Mouse (Mus musculus) kidney, postnatal 25 days (tissue): ENCODE data around the gene Gsg1l.

Source experiments
- DNase-seq, 2 experiments: peaks; one replicate each; pipeline ENCODE4 v3.0.0; 2021; ENCODE audit warnings: mixed read lengths in 2 of 2

The Gsg1l gene

DNA sequence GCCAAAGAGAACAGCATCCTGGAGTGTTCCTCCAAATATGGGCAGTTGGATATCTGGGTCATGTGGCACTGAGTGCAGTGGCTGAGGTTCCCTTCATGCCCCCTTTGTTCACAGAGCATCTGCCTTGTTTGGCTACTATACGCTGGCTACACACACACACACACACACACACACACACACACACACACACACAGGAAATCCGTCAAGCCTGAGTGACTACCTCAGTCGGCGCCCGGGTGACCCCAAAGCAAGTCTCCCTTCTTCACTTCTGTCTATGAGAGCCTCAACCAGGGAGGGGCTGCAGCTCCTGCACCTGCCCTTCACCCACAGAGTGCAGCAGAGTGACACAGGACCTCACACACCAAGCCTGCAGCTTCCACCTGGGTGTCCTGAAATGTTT lies 161.4 kb downstream of the Gsg1l start:
- DNase-seq, result peak in 1 of 2 experiments; percentile 16

DNA sequence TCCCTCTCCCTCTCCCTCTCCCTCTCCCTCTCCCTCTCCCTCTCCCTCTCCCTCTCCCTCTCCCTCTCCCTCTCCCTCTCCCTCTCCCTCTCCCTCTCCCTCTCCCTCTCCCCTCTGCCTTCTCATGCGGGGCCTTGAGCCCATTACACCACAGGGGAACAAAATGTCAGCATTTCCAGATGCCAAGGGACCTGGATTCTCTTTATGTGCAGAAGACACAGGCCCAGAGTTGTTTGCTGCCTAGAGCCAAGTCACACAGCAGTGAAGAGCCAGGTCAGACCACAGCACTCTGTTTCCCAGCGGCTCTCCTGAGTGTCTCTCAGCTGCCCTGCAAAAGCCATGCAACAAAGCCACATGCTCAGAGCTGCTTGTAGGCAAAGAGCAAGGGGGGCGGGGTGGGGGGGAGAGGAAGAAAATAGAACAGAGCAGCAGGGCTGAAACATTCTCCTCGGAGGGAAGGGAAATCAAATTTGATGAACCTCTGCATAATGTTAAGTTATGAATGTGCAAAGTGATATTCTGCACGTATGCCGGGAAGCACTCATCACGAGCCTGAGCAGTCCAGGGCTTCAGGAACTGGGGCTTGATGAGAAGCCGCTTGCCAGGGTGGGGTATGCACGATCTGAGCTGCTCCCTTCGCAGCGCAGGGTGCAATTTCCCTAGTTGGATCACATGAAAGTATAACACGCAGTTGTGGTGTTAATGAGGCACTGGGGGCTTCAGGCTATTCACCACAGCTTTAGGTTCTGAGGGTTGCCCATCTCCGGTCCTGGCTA lies 181.6 kb downstream of the Gsg1l start:
- DNase-seq, result no peak

- DNase-seq, result peak in 1 of 2 experiments; percentile 16
These were observed 182.3 kb downstream of the Gsg1l start for GRCm38 (mm10) chr7:125899916-125900315.

GRCm38 (mm10) chr7:125899036-125899435 lies 183.2 kb downstream of the Gsg1l start:
- DNase-seq, result peak in 1 of 2 experiments; percentile 42

- DNase-seq, result peak in 1 of 2 experiments; percentile 19
These were observed 185.2 kb downstream of the Gsg1l start for GRCm38 (mm10) chr7:125897059-125897458.

DNA sequence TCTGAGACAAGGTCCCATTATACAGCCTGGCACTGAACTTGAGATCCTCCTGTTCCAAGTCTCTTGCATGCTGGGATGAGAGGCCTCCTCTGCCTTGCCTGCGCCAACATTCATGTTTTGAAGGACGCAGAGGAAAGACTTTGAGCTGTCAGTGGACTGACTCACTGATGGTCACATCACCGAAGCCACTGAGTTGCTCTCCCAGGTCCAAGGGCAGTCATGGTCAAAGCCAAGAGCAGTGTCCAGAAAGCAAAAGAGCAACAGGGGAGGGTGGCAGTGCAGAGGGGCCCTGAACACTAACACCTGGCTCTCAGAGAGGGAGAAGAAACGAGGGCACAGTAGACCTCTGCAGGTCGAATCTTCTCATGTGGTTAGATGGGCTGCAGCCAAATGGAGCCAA lies 188.6 kb downstream of the Gsg1l start:
- peak in 1 of 2 experiments; percentile 6 for DNase-seq

DNA sequence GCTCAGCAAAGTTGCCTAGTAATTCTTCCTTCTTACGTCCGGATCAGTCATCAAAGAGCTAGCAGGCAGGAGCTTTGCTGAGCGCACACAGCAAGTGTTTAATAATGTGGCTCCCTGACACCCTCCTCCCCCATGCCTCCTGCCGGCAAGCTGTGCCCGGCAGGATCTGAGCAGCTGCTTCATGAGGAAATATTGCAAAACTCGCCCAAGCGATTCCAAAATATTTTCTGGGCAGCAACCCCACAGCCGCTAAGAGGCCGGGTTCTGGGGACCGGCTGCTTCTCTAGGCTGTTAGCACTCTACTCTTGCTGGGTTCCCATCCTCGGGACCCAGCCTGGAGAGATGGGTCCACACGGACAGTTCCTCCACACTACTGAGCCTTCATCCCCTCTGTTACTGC lies 193.8 kb downstream of the Gsg1l start:
- no peak for DNase-seq

GRCm38 (mm10) chr7:125887761-125888160 lies 194.4 kb downstream of the Gsg1l start:
- no peak for DNase-seq

GRCm38 (mm10) chr7:125887124-125887523 lies 195.1 kb downstream of the Gsg1l start:
- no peak for DNase-seq

GRCm38 (mm10) chr7:125886116-125886680 lies 196.0 kb downstream of the Gsg1l start:
- DNase-seq, result no peak

GRCm38 (mm10) chr7:125883232-125883631 lies 199.0 kb downstream of the Gsg1l start:
- no peak for DNase-seq

- no peak for DNase-seq
These were observed 204.2 kb downstream of the Gsg1l start for GRCm38 (mm10) chr7:125878040-125878439.

DNA sequence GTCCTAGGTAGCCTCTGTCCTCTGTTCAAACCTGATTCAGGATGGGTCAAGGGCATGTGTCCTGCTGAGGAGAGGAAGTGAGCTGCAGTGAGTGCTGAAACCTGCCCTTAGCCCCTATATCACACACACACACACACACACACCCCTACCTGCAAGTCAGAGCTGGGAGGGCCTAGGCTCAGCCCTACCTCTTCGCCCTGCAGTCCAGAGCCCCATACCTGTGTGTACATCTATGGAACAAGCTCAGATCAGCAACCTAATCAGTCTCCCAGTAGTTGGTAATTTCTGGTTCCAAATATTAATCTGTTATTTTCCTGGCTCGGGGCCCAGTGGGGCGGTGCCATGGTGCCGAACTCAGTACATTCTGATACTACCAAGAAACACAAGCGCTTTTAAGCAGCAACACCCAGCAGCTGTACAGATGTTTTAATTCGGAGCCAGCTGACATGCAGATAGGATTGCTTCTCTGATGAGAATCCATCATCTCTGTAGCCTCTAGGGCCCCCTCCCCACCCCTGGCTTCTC lies 208.2 kb downstream of the Gsg1l start:
- no peak for DNase-seq

DNA sequence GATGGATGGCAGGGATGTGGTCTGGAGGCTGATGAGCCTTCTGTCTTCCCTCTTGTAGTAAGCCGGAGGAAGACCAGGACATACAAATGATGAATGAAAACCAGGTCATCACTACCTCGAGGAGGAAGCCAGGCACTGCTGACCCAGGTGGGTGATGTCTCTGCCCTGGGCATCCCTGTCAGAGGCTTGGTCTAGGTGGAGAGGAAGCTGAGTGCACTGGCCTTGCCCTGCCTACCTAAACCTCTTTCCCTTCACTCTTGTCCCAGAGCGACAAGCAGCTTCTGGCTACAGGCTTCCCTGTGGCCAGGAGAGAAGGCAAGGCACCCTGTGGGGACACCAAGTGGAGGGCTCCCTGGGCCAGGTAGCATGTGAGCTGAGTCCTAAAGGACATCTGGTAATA lies 209.3 kb downstream of the Gsg1l start:
- DNase-seq, result no peak

- DNase-seq, result no peak
These were observed 210.0 kb downstream of the Gsg1l start for GRCm38 (mm10) chr7:125872202-125872580.

GRCm38 (mm10) chr7:125871404-125872201 lies 210.6 kb downstream of the Gsg1l start:
- peak; percentile 11 to 47 for DNase-seq

GRCm38 (mm10) chr7:125868570-125868969 lies 213.6 kb downstream of the Gsg1l start:
- DNase-seq, result no peak

GRCm38 (mm10) chr7:125865234-125865633 lies 217.0 kb downstream of the Gsg1l start:
- DNase-seq, result no peak

DNA sequence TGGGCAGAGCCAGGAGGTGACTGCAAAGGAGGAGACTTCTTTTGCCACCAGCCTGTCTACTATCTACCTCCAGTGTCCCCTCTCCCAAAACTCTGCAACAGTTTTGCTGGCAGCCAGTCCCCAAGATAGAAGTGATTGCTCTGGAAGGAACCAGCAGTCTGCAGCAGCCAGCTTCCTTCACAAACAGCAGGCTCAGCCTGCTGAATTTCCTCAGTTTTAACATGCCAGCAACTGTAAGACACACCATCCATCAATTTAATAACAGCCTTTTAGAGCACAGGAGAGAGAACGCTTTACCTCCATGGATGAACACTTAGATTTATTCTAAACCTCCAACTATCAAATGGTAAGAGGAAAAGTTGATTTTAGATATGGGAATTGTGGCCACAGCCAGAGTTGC lies 218.2 kb downstream of the Gsg1l start:
- no peak for DNase-seq

- no peak for DNase-seq
These were observed 221.8 kb downstream of the Gsg1l start for GRCm38 (mm10) chr7:125860421-125860820.

DNA sequence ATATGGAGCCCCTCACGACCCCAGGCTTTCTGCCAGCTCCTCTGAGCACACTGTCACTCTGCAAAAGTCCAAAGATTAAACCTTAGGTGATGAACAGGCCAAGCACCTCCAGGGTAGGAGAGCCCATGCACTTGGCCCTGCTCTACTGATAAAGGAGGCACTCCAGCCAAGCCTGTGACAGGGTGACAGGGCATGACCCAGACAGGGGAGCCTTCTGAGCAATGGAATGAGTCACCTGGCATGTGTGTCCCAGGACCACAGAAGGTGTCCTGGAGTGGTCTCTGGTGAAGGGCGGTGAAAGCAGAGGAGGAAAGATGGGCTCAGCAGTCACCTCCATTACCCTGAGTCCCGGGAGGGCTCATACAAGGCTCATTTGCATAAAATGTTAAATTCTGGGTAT lies 222.6 kb downstream of the Gsg1l start:
- DNase-seq, result no peak

- no peak for DNase-seq
These were observed 234.7 kb downstream of the Gsg1l start for GRCm38 (mm10) chr7:125847528-125847866.

- DNase-seq, result no peak
These were observed 235.2 kb downstream of the Gsg1l start for GRCm38 (mm10) chr7:125846866-125847527.
